Mouse (Mus musculus) cerebellum, adult 9-10 months (tissue): ENCODE data around the gene Ptprcap.

ENCODE experiments used
- DNase-seq: peaks from one replicate; pipeline ENCODE4 v3.0.0; 2022

Ptprcap gene

DNA sequence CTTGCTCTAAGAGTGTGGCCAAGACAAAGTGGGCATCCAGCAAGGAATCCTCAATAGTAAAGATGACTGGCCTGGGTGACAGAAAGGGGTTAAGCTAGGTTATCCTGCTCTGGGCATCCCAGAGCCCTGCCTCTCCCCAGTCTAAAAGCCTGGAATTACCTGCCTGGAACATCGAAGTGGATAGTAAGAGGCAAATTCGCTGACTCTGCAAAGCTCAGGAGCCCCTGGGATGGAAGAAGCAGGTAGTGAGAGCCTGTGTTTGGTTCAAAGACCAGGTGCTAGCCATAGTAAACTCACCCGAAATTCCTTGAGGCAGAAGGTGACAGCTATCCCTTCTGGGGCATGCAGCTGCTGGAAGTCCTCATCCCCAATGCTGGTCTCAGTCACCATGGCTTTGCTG is 43.8 kb downstream of the Ptprcap start:
- no peak for DNase-seq

DNA sequence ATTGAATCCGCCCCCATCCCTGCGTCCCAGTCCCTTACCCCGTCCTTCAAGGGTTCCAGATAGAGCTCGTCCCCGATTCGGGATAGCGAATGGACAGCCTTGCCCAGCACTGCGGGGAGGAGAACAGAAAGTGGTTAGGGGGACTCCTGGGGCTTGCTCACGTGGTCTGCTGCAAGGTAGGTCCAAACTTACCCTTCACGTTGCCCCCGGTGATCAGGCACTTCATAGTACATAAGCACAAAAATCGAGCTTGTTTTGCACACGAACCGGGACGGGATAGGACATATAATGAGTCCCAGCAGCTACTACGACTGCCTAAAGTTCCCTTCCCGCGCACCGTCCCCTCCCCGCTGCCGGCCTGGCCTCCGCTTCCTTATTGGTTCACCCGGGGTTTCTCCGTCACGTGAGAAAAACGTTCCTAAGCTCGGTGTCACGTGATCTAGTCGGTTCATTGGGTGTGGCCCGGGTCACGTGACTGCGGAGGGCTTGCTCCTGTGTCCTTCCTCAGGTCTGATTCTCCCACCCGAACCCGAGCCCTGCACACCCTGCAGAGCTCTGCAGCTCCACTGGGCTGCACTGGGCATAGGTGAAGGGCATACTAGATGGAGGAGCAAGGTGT is 48.0 kb downstream of the Ptprcap start, which contains the start of gene Rad9a:
Gene Rad9a (minus strand): TSS at position 372 of the 619 bp plus-strand sequence.
- peak; percentile 98 for DNase-seq

DNA sequence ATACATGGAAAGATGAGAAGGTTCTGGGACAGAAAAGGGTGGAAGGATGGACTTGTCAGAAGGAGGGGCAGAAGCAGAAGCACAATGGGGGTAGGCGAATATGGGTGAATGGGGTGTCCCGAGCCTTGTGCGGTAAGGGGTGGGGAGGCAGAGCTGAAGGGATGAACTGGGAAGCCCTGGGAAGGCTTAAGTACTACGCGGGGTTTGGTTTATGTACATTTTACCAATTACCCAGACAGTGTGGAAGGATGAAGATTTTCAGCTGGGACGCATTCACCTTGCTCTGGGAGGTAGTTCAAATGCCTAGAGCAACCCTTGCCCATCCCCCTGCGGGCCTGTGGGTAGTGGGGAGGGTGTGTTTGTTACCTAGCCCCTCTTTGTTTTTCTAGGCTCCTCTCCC is 48.7 kb downstream of the Ptprcap start:
- no peak for DNase-seq

DNA sequence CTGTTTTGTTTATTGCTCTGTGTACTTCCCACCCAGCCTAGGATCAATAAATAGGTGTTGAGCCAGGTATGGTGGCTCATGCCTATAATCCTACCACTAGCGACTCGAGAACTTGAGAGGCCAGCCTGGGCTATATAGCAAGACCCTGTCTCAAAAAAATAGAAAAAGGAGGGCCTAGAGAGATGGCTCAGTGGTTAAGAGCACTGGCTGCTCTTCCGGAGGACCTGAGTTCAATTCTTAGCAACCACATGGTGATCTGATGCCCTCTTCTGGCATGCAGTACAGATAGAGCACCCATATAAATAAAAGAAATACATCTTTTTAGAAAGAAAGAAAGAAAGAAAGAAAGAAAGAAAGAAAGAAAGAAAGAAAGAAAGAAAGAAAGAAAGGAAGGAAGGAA is 49.7 kb downstream of the Ptprcap start:
- DNase-seq, result no peak

DNA sequence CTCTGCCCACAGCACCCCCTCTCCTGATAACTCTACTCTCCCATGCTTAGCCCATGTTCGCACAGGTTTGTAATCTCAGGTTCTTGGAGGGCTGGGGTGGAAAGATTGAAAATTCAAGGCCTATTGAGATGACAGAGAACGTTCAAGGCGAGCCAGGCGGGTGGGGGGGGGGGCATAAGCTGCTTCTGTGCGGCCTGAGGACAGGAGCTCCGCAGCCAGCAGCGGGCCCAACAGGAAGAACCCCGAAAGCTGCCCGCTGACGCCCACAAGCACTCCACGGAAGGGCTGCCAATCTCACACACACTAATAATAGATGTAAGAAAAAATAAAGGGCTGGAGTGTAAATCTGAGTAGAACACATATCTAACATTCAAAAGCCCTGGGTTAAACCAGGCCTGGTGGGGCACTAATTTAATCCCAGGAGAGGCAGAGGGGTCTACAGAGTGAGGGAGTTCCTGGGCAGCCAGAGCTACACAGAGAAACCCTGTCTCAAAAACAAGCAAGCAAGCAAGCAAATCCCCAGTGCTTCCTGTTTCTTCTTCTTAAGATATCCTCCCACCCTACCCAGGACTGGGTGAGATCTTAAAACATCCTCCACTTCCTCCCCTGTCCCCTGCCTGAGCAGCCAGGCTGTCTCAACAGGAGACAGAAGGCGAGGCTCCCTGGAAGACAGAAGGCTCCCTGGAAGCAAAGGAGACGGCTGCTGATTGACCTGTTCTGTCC is 50.4 kb downstream of the Ptprcap start:
- no peak for DNase-seq

DNA sequence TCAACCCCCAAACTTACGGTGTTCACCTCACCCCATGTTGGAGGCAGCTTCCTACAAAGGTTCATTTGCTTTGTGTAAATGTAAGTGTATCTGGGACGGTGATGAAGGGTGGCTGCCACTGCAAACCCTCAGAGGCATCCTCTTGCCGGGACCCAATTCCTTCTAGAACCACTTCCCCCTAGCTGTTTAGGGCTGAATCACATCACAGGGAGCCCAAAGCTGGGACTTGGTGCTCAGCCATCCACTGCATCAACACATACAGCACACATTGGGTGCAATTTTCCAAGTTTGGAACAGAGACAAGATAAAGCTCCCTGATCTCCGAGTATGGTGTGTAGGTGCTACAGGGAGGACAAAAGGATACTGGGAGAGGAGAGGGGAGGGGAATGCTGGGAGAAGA is 51.5 kb downstream of the Ptprcap start:
- no peak for DNase-seq
